Mouse (Mus musculus): ENCODE measurements around the gene Olfr16.

DNA sequence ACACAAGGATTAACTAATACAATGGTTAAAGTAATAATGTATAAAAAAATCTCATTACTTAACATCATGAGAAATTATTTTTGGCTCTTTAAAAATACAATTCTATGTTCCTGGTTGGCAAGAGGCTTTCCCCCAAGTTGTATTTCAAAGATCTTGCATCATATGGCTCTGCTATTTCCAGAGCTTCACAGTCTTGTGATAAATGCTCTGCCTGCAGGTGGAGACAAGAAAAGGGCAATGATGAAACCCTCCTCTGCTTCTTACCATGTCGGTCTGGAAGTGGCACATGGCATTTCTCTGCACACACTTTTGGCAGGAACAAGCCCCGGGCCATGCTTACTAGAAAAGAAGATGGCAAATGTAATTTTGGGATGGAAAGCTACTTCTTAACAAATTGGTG is 31.8 kb upstream of the Olfr16 start:
- TF ChIP-seq CTCF (IDR thresholded peaks at IDR 0.05; ENCODE audit: control insufficient read depth, insufficient read depth, insufficient read length), result no peak
- no peak for TF ChIP-seq USF1 (IDR thresholded peaks at IDR 0.05; ENCODE audit: low read depth)
- TF ChIP-seq CEBPB (IDR thresholded peaks at IDR 0.05; ENCODE audit: low read depth), result no peak
- no peak for TF ChIP-seq MAX (IDR thresholded peaks at IDR 0.05)
- no peak for TF ChIP-seq MYOG (IDR thresholded peaks at IDR 0.05; ENCODE audit: control insufficient read depth, extremely low read depth, insufficient read length)
- TF ChIP-seq FOSL1 (IDR thresholded peaks at IDR 0.05; ENCODE audit: insufficient read depth, low read length, poor library complexity, severe bottlenecking), result no peak

Measured in C2C12 (cell line).